Mouse (Mus musculus) stomach, postnatal 0 days (tissue): ENCODE data around the gene Mgst3. TPM values are rescaled to one million over a fixed set of nuclear protein-coding genes. Genes with fewer than 3 reads are reported as not detected.
"Not testable (repeated sequence)": the region's sequence is repeated elsewhere in the genome, so short reads cannot be mapped to it uniquely, and the experiment has no call there.

Experiments used
- ATAC-seq: fragments of 200-750 bp; cut with Nextera tagmentation; 2 replicates; pipeline ENCODE4 v1.8.0; 2017; ENCODE audit not compliant: low FRiP score, low TSS enrichment
- DNase-seq: peaks from one replicate; pipeline ENCODE4 v3.0.0-alpha.2; 2016; ENCODE audit warnings: low spot score
- H3K27ac ChIP-seq: fragments of 300-500 bp; sonication (generic); replicated peaks from 2 replicates; pipeline ENCODE4 v1.5.1; 2014; ENCODE audit warnings: mild to moderate bottlenecking, control low read depth
- H3K27me3 ChIP-seq: fragments of 300-500 bp; sonication (generic); 2 replicates; pipeline ENCODE4 v1.6.1; 2014; ENCODE audit warnings: low read length; ENCODE audit not compliant: control insufficient read depth, insufficient read depth
- H3K36me3 ChIP-seq: fragments of 300-500 bp; sonication (generic); 2 replicates; pipeline ENCODE4 v1.6.1; 2014; ENCODE audit warnings: low read length, mixed read lengths; ENCODE audit not compliant: control insufficient read depth, insufficient read depth
- H3K4me1 ChIP-seq: fragments of 300-500 bp; sonication (generic); replicated peaks from 2 replicates; pipeline ENCODE4 v1.6.1; 2014; ENCODE audit warnings: antibody characterized with exemption; ENCODE audit not compliant: control insufficient read depth, insufficient read depth
- H3K4me2 ChIP-seq: fragments of 300-500 bp; sonication (generic); replicated peaks from 2 replicates; pipeline ENCODE4 v1.6.1; 2014; ENCODE audit warnings: low read depth, mild to moderate bottlenecking, control low read depth, moderate library complexity
- H3K4me3 ChIP-seq: fragments of 300-500 bp; sonication (generic); 2 replicates; pipeline ENCODE4 v1.5.1; 2014; ENCODE audit warnings: low read depth, low read length, control low read depth
- H3K9ac ChIP-seq: fragments of 300-500 bp; sonication (generic); 2 replicates; pipeline ENCODE4 v1.6.1; 2014; ENCODE audit warnings: mild to moderate bottlenecking, low read length, control low read depth, mixed read lengths
- H3K9me3 ChIP-seq: fragments of 300-500 bp; sonication (generic); 2 replicates; pipeline ENCODE4 v1.6.1; 2016; ENCODE audit warnings: low read length; ENCODE audit not compliant: control insufficient read depth
- CTCF ChIP-seq: IDR thresholded peaks from 2 replicates; pipeline ENCODE4 v1.5.1; 2016; ENCODE audit warnings: antibody characterized with exemption, low read depth, mild to moderate bottlenecking, moderate library complexity
- EP300 ChIP-seq: optimal IDR thresholded peaks from 2 replicates; pipeline ENCODE3; 2016; ENCODE audit warnings: antibody characterized with exemption
- WGBS: fragments of 180-500 bp; shearing (Covaris S2); extraction: QIAGEN DNeasy Blood & Tissue Kit; methylation state at CpG from one replicate; pipeline ENCODE4 v1.1.7; 2014; 5-methylcytosine and 5-hydroxymethylcytosine counted together
- polyA plus RNA-seq: library from polyadenylated mRNA; unstranded; fragments of >200 nt; fragmentation: Nextera tagmentation; extraction: Ambion mirVana; gene quantifications from 2 replicates; pipeline ENCODE4 v1.2.1, GENCODE M21; 2015

Gene Mgst3
- polyA plus RNA-seq, 1 experiment from 2014 or later: 991 TPM

DNA sequence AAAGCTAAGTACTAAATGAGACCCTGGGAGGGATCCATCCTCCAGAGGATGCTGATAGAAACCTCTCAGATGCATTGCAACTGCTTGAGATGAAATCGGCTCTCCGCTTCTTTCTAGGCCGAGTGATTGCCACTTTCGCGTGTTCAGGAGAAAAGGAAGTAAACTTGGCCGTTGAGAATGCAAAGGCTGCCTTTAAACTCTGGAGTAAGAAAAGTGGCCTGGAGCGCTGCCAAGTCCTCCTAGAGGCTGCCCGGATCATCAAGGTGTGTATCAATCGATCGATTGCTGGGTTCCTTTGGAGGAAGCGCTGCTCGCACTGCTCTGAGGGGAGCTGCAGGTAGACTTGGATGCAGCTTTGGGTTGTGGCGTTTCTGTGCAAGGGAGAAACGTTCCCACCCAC lies 41.2 kb downstream of the Mgst3 start:
- Histone ChIP-seq H3K27me3 (no peaks in the 10 kb centered on the region), H3K9ac (no peak overlapping the region), H3K4me1 (no peaks in the 10 kb centered on the region), H3K9me3 (no peaks in the 10 kb centered on the region), H3K4me3 (no peak overlapping the region), H3K27ac (no peak overlapping the region), H3K4me2 (no peak overlapping the region), H3K36me3 (peaks cover 13% of the 10 kb centered on the region)
- TF ChIP-seq CTCF (no peak), EP300 (no peak)
- DNase-seq (peak; percentile 25), ATAC-seq (no peak)
- 78% methylated on average over 14 of the region's 14 CpGs for whole genome bisulfite sequencing

DNA sequence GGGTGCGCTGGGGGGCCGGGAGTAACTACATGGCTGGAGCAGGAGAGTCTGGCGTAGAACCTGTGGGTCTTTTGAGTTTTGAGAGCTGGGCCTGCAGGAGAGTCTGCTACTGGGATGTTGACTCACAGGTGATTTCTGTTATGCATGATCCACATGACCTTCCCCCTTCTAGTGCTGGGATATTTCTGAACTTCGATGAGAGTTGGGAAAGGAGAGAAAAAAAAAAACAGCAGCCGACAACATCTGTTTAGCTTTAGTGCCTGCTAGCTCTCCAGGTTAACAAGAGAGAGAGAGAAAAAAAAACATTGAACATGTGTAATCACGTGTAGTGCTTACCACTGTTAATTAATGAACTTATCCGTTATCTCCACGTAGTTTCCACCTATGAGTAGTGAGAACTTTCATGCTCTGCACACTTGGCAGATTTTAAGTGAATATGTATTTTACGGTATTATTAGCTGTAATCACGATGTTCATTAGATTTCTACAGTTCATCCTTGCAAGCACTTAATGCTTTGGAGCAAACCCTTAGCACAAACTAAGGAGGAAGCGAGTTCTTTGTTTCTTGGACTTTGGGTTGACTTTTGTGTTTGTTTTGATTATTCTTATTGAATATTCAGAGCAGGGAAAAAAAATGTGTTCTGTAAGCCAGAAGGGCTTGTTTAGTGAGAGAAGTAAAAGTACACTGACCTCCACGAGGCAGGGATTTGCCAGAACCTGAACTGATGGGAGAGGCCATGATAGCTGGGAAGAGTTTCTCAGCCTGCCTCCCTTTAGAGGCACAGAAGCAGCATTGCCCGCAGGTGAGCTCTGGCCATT lies 42.8 kb downstream of the Mgst3 start:
- Histone ChIP-seq H3K4me1 (no peaks in the 10 kb centered on the region), H3K4me2 (peak overlapping the region; percentile 90), H3K9me3 (no peaks in the 10 kb centered on the region), H3K9ac (peak overlapping the region; percentile 76), H3K36me3 (peaks cover 8% of the 10 kb centered on the region), H3K27me3 (no peaks in the 10 kb centered on the region), H3K27ac (peak overlapping the region; percentile 93), H3K4me3 (peak overlapping the region; percentile 60)
- DNase-seq: no peak
- ATAC-seq: no peak; the same call in 1 of the 2 replicates
- 27% methylated on average over 13 of the region's 13 CpGs for WGBS
- no peak for TF ChIP-seq CTCF
- no peak for TF ChIP-seq EP300

DNA sequence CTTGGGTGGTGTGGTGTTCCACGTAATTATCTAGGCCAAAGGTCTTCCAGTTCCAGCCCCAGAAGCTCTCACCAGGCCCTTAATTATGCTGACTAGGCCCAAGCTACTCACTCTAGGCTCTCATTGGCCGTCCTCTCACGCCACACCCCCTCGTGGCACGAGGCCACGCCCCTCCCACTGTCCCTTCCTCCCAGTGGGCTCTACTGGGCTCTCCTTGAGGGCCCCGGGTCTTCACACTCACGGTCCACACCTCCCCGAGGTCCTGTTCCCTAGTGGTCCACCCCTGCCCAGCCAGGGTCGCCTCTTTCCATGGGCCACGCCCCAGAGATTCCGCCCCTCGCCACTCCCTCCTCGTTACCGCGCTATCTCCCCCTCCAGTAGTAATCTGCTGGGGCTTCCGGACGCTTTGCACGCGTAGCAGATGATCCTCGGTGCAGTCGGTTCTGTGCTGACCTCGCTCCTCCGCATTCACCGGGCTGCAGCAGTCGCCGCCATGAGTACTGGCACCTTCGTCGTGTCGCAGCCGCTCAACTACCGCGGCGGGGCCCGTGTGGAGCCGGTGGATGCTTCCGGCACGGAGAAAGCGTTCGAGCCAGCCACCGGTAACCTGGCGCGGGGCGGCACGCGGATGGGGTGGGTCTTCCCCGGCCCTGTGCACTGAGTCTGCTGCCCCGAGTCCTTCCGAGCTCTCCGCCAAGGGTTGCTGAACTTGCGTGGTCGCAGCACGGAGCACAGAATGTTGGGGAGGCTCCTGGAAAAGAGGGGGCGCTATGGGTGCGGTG lies 43.6 kb downstream of the Mgst3 start, which contains the start of gene Aldh9a1:
Gene Aldh9a1 (plus strand): TSS at position 177 of the 782 bp plus-strand sequence.
- H3K9me3 ChIP-seq: no peaks in the 10 kb centered on the region
- H3K27ac ChIP-seq: peak within 1 kb of the TSS; percentile 93
- peak within 1 kb of the TSS; percentile 76 for H3K9ac ChIP-seq
- DNase-seq (peak; percentile 94), ATAC-seq (peak; percentile 98)
- TF ChIP-seq EP300 (no peak), CTCF (no peak)
- WGBS: under 1% methylated on average over 53 of the region's 55 CpGs
- no peaks in the 10 kb centered on the region for H3K27me3 ChIP-seq
- H3K4me1 ChIP-seq: no peaks in the 10 kb centered on the region
- H3K36me3 ChIP-seq: peaks cover under 1% of the 10 kb centered on the region; the same call in 1 of the 2 replicates
- H3K4me3 ChIP-seq: peak within 1 kb of the TSS; percentile 60
- H3K4me2 ChIP-seq: peak within 1 kb of the TSS; percentile 90

DNA sequence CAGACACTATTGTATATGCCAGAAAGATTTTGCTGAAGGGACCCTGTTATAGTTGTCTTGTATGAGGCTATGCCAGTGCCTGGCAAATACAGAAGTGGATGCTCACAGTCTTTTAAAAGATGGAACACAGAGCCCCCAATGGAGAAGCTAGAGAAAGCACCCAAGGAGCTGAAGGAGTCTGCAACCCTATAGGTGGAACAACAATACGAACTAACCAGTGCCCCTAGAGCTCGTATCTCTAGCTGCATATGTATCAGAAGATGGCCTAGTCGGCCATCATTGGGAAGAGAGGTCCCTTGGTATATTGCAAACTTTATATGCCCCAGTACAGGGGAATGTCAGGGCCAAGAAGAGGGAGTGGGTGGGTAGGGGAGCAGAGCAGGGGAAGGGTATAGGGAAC lies 44.4 kb downstream of the Mgst3 start:
- not testable (repeated sequence) for H3K4me3 ChIP-seq, H3K36me3 ChIP-seq
- peak overlapping the region; percentile 90; the same call in 1 of the 2 replicates for H3K4me2 ChIP-seq

DNA sequence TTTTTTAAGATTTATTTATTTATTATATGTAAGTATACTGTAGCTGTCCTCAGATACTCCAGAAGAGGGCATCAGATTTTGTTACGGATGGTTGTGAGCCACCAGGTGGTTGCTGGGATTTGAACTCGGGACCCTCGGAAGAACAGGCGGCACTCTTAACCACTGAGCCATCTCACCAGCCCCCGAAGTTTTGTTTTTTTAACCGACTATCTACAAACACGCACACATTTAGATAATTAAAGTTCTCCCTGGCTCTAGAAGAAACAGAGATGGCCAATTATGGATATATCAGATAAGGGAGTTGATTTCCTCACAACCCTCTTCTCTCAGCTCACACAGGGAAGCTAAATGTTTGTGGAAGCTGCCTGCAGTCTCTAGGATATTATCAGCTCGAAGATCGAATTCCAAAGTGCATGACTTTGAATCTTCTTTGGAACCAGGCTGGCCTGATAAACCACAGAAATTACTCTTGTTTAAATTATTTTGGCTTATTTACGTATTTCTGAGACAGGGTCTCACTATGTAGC lies 47.6 kb downstream of the Mgst3 start:
- WGBS: 86% methylated on average over 10 of the region's 10 CpGs
- not testable (repeated sequence) for DNase-seq, H3K27ac ChIP-seq, H3K27me3 ChIP-seq, H3K9me3 ChIP-seq, H3K4me2 ChIP-seq, ATAC-seq, H3K36me3 ChIP-seq, H3K4me3 ChIP-seq, H3K4me1 ChIP-seq, H3K9ac ChIP-seq

More for the DNA sequence above, 44.4 kb downstream of the Mgst3 start:
- ATAC-seq, H3K27ac ChIP-seq, H3K9ac ChIP-seq, H3K9me3 ChIP-seq, H3K27me3 ChIP-seq, H3K4me1 ChIP-seq, DNase-seq: not testable (repeated sequence)
- TF ChIP-seq CTCF: 0 out of 2 replicates have a peak, but pooled peaks have one; percentile 10
- 61% methylated on average over 3 of the region's 3 CpGs for WGBS
